Mouse (Mus musculus): ENCODE data around the gene Zfp978.
A peak's percentile ranks its signal among the peaks of the same experiment; 100 is the strongest.
"Not testable (repeated sequence)": the region's sequence is repeated elsewhere in the genome, so short reads cannot be mapped to it uniquely, and the experiment has no call there.

Zfp978 gene

DNA sequence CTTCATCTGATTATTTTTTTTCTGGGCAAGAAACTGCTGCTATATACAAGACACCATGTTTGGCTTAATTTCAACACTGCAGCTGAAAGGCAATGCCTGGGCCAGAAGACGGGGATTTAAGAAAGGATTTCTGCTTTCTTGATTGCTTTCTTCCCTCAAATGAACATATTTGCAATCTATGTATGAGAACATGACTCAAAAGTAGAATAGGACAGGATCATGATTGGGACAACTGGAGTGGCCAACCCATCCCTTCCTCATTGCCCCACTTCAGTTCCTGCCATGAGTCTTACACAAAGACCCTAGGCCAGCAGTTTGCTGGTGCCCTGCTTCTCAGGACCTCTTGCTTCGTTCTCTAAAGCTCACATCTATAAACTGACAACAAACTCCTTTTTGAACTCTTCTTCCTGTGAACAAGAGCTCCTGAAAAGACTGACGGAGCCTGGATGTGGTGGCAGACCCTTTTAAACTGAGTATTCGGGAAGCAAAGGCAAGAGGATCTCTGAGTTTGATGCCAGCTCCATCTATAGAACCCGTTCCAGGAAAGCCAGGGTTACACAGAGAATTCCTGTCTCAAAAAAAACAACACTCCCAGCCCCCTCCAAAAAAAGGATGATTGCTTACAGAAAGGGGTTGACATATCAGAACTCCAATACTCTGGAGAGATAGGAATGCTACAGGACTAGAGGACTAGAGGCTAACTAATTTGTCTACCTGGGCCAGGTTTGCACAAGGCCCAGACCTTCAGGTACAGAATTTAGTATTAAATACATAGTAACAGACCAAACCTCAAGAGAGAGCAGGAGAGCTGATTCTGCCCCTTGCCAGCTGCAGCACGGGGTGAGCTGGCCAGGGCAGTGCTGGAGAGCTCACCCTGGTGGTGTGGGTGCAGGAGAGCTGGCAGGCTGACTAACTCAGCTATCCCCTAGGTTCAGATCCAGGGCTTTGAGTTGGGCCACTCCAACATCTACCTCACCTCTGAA, 43.1 kb downstream of the Zfp978 start:
- ATAC-seq (ENCODE audit: insufficient number of reproducible peaks, low FRiP score, low TSS enrichment), result peak; percentile 45; the same call in 1 of the 2 replicates

DNA sequence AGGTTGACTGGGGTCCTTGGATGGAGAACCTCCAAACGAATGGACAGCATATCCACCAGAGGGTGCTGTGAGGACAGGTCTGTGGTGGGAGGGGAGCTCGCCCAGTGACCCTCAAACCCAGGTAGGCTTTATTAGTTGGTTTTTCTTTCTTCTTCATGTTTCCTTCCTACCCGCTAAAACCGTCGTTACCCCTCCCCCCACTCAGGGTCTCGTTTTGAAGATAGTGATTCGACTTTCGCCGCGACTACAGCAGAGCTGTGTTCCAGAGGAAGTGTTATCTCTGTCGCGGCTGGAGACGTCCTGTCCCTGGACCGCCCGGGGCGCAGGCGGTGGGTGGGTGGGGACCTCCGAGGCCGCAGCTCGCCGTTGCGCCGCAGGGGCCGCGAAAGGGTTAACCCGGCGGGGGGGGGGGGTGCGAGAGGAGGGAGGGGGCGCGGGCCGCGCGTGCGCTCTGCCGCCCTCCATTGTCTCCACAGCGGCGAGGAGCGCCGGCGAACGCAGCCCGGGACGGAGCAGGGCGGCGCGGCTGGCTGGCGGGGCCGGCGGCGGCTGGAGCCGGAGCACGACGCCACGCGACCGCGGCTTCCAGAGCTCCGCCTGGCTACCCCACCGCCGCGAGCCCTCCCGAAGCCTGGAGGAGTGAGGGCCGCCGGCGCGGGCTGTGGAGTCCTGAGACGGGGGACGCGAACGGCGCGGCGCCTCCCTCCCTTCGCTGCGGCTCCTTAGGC, 45.8 kb downstream of the Zfp978 start:
- 0 out of 2 replicates have a peak, but pooled peaks have one; percentile 40 for ATAC-seq (ENCODE audit: insufficient number of reproducible peaks, low FRiP score, low TSS enrichment)

DNA sequence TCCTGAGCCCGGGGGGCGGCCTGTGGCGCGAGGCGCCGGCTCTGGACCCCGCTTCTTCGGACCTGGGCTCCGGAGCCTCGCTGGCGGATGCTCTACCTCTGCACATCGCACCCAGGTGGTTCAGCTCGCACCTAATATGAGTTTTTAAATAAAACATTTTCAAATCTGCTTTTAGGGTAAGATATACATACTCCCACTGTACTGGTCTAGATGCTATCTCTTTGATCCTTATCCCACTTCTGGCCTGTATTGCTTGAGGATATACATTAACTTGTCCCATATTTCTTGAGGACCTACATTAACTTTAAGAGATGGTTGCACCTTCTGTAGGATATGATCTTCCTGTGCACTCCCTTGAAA, 46.3 kb downstream of the Zfp978 start:
- ATAC-seq (ENCODE audit: insufficient number of reproducible peaks, low FRiP score, low TSS enrichment), result no peak

DNA sequence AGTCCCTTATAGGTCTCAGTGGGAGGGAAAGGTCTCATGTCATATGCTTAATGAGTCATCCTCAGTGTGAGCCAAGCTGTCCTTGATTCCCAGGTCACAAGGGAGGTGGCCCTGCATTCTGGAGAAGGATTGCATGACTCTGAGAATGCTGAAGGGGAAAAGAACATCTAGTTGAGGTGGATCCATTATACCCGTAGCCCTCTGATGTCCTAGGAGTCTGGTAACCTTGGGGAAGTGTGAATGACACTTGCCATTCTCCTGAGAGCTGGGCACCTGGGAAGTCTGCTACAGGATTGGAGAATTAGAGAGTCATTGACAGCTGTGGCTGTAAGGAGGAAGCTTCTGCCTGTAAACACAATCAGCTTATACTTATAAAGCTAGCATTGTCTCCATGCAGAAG, 55.3 kb downstream of the Zfp978 start:
- ATAC-seq (ENCODE audit: insufficient number of reproducible peaks, low FRiP score, low TSS enrichment), result not testable (repeated sequence)

DNA sequence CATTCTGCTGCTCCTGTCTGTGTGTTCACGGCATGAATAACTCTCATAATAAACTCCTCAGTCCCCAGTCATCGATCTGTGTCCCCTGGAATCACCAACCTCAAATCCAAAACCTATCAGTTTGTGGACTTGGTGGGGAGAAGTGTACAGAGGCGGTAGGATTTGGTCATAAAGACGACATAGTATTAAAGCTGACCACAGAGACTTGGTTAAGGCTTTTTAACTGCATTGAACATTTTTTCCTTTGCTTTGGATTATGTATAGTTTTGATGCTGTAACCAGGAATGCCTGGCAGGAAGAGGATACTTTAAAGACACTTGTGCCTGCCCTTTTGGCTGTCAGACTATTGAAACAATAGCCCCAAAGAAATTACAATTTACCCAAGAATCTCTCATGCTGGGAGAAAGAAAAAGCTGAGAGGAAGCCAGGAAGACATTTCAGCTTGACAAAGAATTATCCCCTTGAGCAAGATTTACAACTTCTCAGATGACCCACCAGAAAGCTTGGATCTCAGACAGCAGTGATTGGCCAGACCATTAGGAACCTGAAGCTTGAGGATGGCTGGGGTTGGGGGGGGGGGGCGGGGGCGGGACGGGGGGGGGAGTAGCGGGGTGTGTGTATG, 56.2 kb downstream of the Zfp978 start:
- peak; percentile 29; the same call in 1 of the 2 replicates for ATAC-seq (ENCODE audit: insufficient number of reproducible peaks, low FRiP score, low TSS enrichment)

DNA sequence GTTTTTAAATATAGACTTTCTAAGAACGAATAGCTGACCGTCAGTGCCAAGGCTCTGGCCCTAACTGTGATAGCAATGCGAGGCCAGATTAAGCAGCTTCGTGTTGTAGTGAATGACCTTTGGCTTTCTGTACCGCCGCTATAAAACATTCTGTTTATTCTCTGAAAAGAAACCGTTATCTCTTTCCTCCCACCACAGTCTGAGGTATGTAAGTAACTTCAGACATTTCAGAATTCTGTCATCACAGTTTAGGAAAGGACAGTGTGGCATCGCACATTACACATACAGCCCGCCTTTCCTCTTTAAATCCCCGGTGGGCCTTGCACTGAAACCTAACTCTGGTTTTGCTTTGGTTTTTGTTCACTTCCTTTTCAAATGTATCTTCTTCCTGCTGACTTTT, 56.8 kb downstream of the Zfp978 start:
- ATAC-seq (ENCODE audit: insufficient number of reproducible peaks, low FRiP score, low TSS enrichment), result no peak

DNA sequence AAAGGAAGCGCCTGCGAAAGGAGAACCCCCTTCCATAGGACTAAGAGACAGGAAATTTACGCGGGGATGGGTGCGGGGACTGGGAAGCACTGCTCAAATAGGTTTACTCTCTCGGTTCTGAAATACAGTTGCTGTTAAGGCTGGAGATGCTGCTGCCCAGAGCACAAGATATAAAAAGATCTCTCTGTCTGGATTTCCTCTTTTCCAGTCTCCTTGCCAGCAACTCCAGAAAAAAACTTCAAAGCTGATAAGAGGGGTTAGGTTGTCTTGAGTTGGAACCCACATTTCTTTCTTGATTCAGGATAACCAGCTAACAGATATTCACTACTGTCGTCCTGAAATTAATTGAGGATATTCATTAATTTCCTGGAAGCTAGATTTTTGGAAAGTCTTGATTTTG, 57.2 kb downstream of the Zfp978 start:
- not testable (repeated sequence) for ATAC-seq (ENCODE audit: insufficient number of reproducible peaks, low FRiP score, low TSS enrichment)

DNA sequence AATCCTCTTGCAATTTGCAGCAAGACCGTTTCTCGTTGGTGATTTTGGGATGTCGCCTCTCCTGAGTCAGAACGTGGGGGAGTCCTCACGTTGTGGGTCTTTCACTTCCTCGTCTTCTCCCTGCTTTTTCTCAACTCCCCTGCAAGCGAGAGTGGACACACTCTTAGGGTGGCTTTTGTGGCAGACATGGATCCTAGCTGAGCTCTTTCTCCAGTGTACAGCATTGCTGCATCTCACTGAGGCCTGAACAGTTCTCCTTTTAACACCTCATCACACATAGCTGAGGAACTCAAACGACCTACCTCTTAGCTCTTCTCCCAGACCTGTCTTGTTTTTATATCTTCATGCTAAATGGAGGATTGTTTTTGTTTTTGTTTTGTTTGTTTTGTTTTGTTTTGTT, 58.1 kb downstream of the Zfp978 start:
- ATAC-seq (ENCODE audit: insufficient number of reproducible peaks, low FRiP score, low TSS enrichment), result not testable (repeated sequence)

DNA sequence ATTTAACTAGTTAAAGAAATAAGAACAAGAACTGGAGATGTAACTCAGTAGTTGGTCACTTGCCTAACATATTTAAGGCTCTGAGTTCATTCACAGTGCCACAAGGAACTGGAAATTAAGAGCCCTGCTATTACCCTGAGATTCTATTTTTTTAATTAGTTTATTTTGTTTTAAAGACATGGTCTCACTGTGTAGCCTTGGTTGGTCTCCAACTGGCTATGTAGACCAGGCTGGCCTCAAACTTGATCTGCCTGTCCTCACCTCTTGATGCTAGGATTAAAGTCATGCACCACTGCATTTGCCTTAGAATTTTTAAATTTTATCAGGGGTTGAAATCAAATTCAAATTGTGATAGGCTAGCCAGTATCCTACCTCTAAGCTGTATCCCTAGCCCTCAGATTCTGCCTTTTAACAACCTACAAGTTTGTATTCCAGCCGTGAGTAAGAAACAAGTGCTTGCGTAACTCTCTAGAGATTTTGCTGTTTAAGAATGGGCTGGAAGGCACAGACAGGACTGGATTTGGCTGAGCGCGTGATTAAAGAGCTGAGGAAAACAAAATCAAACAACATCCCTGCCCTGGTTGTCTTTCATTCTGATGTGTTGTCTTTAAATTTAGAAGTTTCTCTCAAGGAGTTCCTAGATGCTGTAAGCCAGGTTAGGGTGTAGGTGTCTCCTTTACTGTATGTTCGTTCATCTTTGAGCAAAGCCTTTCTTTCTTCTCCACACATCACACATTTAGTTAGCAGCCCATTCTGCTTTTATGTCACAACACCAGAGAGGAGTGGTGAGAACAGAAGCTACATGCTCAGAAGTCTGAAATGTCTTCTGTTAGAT, 58.9 kb downstream of the Zfp978 start:
- not testable (repeated sequence) for ATAC-seq (ENCODE audit: insufficient number of reproducible peaks, low FRiP score, low TSS enrichment)

DNA sequence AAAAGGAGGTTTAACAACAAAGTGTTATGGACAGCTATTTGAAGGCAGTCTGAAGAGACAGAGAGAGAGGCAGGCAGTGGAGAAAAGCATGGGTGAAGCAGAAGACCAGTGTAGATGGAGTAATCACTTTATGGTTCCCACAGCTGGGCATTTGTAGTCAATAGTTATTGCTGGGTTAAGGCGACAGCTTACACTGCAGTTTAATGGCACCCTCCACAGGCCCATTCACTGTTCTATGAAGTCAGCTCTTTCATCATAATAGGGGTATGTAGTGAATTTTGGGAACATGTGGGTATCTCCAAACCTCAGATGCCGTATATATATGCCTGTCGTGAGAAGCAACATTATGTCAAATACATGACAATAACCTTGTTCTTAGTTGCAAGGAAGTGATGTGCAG, 59.7 kb downstream of the Zfp978 start:
- no peak for ATAC-seq (ENCODE audit: insufficient number of reproducible peaks, low FRiP score, low TSS enrichment)

DNA sequence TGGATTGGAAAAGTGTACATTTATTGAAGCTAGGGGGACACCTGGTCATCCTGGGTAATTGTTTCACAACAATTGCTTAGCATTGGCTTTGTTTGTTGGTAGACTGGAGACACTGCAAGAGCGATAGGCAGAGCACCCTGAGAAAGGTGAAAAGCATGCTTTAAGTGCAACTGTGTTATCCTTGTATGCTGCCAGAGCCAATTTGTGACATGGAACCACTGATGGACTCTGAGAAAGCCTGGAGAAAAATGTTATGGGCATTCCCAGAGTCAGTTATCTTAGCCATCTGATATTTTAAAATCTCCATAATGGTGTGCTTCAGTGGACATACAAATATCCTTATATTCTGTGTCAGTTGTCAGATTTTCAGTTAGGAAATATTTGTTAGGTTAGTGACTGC, 60.2 kb downstream of the Zfp978 start:
- ATAC-seq (ENCODE audit: insufficient number of reproducible peaks, low FRiP score, low TSS enrichment), result not testable (repeated sequence)

DNA sequence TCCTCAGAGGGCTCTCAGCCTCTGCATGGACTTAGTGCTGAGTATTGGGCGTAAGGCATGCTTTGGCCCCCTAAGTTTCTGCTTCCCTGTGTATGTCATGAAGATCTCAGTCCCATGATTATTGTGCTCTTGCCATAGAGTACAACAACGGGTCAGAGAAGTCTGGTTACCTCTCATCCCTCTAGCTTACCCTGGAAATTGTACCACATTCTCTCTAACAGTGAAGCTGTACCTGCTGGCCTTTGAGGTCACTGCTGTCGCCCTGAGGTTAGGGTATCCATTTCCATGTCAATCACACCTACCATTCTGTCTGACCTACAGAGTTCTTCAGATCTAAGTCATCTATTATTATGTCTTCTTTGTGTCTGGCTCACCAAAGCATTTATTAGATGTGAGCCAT, 62.0 kb downstream of the Zfp978 start:
- ATAC-seq (ENCODE audit: insufficient number of reproducible peaks, low FRiP score, low TSS enrichment), result no peak

DNA sequence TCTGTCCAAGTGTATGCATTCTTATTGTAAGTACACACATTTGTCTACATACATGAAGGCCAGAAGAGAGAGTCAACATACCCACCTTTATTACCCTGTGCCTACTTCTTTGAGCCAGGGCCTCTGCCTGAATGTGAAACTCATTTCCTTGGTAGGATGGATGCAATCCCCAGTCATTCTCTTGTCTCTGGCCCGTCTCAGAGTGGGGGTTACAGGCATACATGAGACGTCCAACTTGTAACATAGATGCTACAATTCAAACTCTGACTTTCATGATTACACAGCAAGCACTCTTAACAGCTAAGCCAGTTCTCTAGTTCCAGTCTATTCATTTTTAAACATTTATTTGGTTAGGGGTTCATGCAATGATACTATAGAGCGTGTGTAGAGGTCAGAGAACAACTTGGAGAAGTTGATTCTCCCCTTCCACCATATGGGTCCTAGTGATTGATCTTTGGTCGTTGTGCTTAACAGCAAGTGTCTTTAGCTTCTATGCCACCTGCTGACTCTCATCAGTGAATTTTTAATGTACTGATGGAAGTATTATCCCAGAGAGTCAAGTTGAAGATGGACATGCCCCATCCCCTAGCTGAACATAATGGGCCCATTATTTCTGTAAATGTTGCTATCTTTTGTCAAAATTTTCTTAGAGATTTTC, 62.7 kb downstream of the Zfp978 start:
- ATAC-seq (ENCODE audit: insufficient number of reproducible peaks, low FRiP score, low TSS enrichment), result no peak

DNA sequence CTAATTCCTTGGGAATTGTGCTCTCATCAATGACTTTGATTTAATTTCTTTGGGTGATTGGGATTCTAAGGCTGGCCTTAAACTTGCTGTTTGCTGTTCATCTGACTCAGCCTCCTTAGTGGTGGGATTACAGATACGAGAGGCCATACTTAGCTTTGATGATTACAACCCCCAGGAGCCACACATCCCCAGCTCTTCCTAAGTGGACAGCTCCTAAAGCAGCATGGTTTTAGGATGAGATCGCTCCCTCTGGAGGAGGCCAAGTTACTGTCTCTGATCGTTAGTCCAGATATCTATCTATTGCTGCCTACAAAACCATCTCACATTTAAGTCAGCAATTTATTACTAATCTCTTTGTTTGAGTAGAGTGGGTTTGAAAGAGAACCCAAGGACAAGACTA, 63.3 kb downstream of the Zfp978 start:
- ATAC-seq (ENCODE audit: insufficient number of reproducible peaks, low FRiP score, low TSS enrichment), result not testable (repeated sequence)

DNA sequence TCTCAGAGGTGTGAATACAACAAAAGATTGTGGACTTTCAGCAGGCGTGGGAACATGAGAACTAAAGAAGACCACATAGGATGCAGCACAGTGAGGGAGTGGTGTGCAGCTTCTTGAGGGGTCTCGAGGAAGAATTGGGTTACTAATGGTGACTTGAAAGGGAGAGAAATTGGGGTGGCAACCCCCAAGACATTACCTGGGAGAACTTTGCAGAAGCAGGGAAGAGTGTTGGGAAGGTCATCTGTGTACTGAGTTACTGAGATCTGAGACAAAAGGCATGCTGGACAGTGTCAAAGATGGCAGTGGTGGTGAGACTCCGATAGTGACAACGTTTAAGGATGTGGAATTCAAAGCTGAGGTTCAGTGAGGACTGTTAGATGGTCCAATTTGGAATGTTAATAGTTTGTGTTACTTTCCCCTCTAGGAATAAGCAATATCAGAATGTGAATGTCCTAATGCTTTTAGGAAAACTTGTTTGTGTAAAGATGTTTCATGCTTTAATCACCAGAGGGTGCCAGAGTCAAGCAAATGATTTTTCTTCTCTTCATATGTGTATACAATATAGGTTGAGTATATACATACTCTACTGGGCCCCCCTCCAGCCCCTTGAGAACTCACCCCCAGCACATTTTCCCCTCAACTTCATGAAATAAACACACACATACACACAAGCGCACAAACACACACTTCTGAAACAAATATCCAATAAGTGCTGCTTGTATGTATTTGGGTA, 64.7 kb downstream of the Zfp978 start:
- ATAC-seq (ENCODE audit: insufficient number of reproducible peaks, low FRiP score, low TSS enrichment), result peak; percentile 16; the same call in 1 of the 2 replicates

DNA sequence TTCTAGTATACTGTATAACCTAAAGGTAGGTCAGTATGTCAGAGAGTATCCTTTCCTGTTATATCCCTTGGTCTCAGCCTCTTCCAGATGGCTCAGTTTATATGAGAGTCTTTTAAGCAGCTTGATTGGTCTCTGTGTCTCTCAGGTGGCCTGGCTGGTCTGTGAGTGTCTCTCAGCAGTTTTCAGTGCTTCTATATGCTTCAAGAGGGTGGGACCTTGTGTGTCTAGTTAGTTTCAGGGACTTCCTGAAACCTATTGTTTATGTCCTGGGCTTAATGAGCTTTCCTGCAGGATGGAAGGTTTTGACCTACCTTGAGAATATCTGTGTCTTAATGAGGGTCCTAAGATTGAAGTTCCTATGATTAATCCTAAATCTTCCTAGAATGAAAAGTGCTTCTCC, 69.5 kb downstream of the Zfp978 start:
- no peak for ATAC-seq (ENCODE audit: insufficient number of reproducible peaks, low FRiP score, low TSS enrichment)

DNA sequence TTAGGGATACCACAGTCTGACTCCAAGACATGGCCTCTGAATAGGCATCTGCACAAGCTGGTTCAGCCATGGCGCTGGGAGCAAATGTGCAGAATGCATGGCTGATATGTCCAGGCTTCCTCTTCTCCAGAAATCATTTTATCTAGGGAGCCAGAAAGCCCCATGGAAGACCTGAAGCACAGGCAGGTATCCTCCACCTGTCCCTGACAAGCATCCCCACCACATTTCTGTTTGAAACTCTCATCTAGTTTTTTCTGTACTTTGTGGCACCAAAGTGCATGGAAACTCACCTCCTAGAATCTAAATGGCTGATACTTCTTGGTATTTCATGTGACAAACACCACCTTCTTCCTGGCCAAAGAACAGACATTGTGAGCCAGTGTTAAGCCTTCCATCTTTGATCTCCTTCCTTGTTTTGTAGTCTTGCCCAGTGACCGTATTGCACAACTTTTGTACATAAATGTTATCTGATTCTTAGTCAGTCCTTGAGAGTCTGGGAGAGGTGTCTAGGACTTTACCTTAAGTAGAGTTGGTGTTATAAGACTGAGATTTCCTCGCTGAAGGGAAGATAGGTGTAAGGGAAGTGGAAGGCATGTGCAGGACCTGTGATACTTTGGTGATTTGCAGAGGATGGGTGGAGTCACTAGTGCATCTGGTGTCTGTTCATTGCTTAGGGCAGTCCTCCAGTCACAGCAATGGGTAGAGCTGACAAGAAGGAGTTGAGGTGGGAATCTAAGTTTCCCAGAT, 70.8 kb downstream of the Zfp978 start:
- peak; percentile 13; the same call in 1 of the 2 replicates for ATAC-seq (ENCODE audit: insufficient number of reproducible peaks, low FRiP score, low TSS enrichment)

DNA sequence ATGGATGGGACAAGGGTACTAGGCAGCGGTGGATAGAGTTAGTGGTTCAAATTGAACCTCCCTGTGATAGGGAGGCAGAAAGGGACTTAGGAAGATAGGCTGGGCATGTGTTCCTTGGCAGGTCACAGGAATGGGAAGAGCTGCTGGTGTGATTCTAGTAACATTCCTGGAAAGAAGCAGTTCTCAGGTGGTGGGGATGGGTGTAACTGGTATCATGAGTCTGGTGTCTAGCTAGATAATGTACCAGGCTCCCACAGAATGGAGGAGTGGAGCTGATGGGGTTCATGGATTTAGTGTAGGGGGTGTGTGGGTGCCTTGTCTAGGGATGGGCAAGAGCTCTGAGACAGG, 71.3 kb downstream of the Zfp978 start:
- peak; percentile 46 for ATAC-seq (ENCODE audit: insufficient number of reproducible peaks, low FRiP score, low TSS enrichment)

All from cerebellum, adult (tissue).